Mouse (Mus musculus) G1E (cell line): ENCODE results near the gene Pdcd4. TPM values are rescaled to one million over a fixed set of nuclear protein-coding genes. Genes with fewer than 3 reads are reported as not detected.
A peak's percentile ranks its signal among the peaks of the same experiment; 100 is the strongest.

Experiments used
- ATAC-seq: 2 replicates; pipeline ENCODE4 v1.8.0; 2016; ENCODE audit warnings: mild to moderate bottlenecking; ENCODE audit not compliant: insufficient number of reproducible peaks, poor library complexity, low FRiP score, severe bottlenecking; ENCODE audit errors: extremely low read depth
- DNase-seq: peaks from one replicate; pipeline ENCODE4 v3.0.0; 2012; ENCODE audit warnings: low spot score
- H3K27me3 ChIP-seq: 2 replicates; pipeline ENCODE4 v1.6.1; 2012; ENCODE audit warnings: mild to moderate bottlenecking, low read length, inconsistent platforms; ENCODE audit not compliant: insufficient read depth
- H3K36me3 ChIP-seq: replicated peaks from 2 replicates; pipeline ENCODE3; 2012; ENCODE audit warnings: mild to moderate bottlenecking, inconsistent platforms
- H3K4me1 ChIP-seq: 2 replicates; pipeline ENCODE4 v1.6.1; 2012; ENCODE audit warnings: low read depth, low read length, inconsistent platforms, mixed read lengths; ENCODE audit not compliant: insufficient read depth
- H3K4me3 ChIP-seq: 2 replicates; pipeline ENCODE4 v1.5.1; 2012; ENCODE audit warnings: low read depth, mild to moderate bottlenecking, inconsistent platforms, low read length, moderate library complexity, mixed read lengths
- H3K9me3 ChIP-seq: replicated peaks from 2 replicates; pipeline ENCODE4 v1.6.1; 2012; ENCODE audit warnings: inconsistent platforms
- CTCF ChIP-seq: IDR thresholded peaks from 2 replicates; pipeline ENCODE4 v1.5.1; 2012; ENCODE audit warnings: low read depth, low read length, inconsistent platforms, mixed read lengths
- GATA1 ChIP-seq: IDR thresholded peaks from 2 replicates; pipeline ENCODE4 v1.6.1; 2012; ENCODE audit warnings: borderline replicate concordance, low read length, inconsistent platforms, mixed read lengths
- GATA2 ChIP-seq: IDR thresholded peaks from 2 replicates; pipeline ENCODE4 v1.6.1; 2012; ENCODE audit warnings: low read depth, low read length, inconsistent platforms, borderline replicate concordance
- POLR2AphosphoS5 ChIP-seq: IDR thresholded peaks from 2 replicates; pipeline ENCODE4 v1.6.1; 2012; ENCODE audit warnings: low read depth, low read length, inconsistent platforms; ENCODE audit not compliant: insufficient replicate concordance
- TAL1 ChIP-seq: conservative IDR thresholded peaks from 2 replicates; pipeline ENCODE4 v1.6.1; 2012; ENCODE audit warnings: low read depth, low read length, inconsistent platforms, mixed read lengths
- polyA plus RNA-seq: library from polyadenylated mRNA; stranded (reverse); fragments of >175 nt; gene quantifications from 2 replicates; pipeline ENCODE4 v1.2.3, GENCODE M21; 2012
- total RNA-seq, 2 experiments: library from RNA; stranded (forward) in 1 of 2; stranded (reverse) in 1 of 2; fragments of 200-1000 nt in 1 of 2; fragments of >200 nt in 1 of 2; fragmentation: Nextera tagmentation in 1 of 2; gene quantifications; 2 replicates each; pipeline ENCODE4 v1.2.3; 2014 to 2017

Gene Pdcd4
- total and polyA plus RNA-seq, 3 experiments = 93.3 to 270 (median 255) TPM

DNA sequence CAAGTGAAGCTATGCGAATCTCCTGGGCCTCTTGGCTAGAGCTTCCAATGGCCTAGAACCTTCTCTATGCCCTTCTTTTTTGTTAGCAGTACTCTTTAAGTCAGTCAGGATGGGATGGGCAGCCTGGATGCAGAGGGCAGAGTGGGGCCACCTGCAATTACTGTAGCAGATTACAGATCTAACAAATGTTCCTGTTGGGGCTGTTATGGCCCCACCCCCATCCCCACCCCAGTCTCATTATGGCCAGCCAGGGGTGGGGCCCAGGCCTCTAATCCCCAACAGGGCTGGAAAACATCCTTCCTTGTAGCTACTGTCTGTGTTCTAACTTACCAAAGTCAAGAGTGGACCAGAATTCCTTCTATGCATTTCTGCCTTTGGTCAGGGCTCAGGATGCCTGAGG, 23.2 kb upstream of the Pdcd4 start:
- H3K9me3 ChIP-seq = no peaks in the 10 kb centered on the region
- H3K36me3 ChIP-seq = no peaks in the 10 kb centered on the region
- no peak for DNase-seq
- no peak for ATAC-seq
- peaks cover 52% of the 10 kb centered on the region for H3K4me1 ChIP-seq
- H3K27me3 ChIP-seq = no peaks in the 10 kb centered on the region
- no peak for TF ChIP-seq TAL1
- TF ChIP-seq CTCF = no peak
- no peak for TF ChIP-seq GATA2
- no peak for TF ChIP-seq POLR2AphosphoS5
- no peak for TF ChIP-seq GATA1
- H3K4me3 ChIP-seq = no peak overlapping the region

- Histone ChIP-seq H3K4me1 (peaks cover 51% of the 10 kb centered on the region), H3K9me3 (no peaks in the 10 kb centered on the region), H3K4me3 (no peak overlapping the region; the same call in 1 of the 2 replicates), H3K27me3 (no peaks in the 10 kb centered on the region), H3K36me3 (no peaks in the 10 kb centered on the region)
- TF ChIP-seq GATA1 (no peak), TAL1 (no peak), CTCF (no peak), GATA2 (no peak), POLR2AphosphoS5 (no peak)
- ATAC-seq (peak; percentile 40; the same call in 1 of the 2 replicates), DNase-seq (no peak)
Measured at GRCm38 (mm10) chr19:53869427-53870385, 22.3 kb upstream of the Pdcd4 start.

- Histone ChIP-seq H3K4me3 (no peak overlapping the region), H3K9me3 (no peaks in the 10 kb centered on the region), H3K4me1 (peaks cover 51% of the 10 kb centered on the region), H3K36me3 (no peaks in the 10 kb centered on the region), H3K27me3 (no peaks in the 10 kb centered on the region)
- ATAC-seq = no peak
- TF ChIP-seq CTCF (no peak), TAL1 (no peak)
- DNase-seq = no peak
Measured at GRCm38 (mm10) chr19:53870568-53870967, 21.5 kb upstream of the Pdcd4 start.

- Histone ChIP-seq H3K9me3 (no peaks in the 10 kb centered on the region), H3K4me3 (no peak overlapping the region), H3K4me1 (peaks cover 51% of the 10 kb centered on the region), H3K36me3 (no peaks in the 10 kb centered on the region), H3K27me3 (no peaks in the 10 kb centered on the region)
- ATAC-seq = no peak
- TF ChIP-seq CTCF = no peak
- no peak for TF ChIP-seq POLR2AphosphoS5
- no peak for TF ChIP-seq GATA2
- no peak for TF ChIP-seq TAL1
- no peak for TF ChIP-seq GATA1
- DNase-seq = no peak
Measured at GRCm38 (mm10) chr19:53871502-53871901, 20.5 kb upstream of the Pdcd4 start.

DNA sequence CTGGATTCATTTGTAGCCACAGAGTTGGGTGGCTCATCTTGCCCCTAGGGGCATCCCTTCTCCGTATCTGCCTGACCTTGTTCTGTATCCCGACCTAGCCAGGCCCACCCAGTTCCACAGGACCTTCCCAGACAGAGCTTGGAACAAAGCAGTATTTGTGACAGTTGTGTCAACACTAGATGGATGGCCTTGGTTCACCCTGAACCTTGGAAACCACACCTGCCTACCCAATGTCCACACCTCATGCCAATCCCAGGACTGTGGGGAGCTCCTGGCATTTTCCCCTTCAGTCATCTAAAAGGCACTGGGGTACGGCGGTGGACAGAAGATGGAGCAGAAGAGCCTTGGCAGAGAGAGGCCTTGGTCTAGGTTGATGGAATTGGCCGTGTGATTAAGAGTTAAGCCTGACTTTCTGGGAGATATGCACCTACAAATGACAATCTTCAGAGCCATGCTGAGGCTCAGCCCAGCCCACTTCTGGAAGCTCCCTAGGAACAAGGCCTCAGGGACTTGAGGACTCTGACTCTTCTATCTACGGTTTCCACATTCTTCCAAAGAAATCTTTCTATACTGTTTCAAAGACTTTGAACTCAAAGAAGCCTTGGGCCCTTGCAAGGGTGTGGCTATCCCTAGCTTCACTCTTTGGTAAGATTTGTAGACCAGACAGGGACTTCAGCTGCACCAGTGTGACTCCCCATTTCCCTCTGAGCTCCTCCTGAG, 18.9 kb upstream of the Pdcd4 start:
- no peak for DNase-seq
- H3K27me3 ChIP-seq = no peaks in the 10 kb centered on the region
- H3K9me3 ChIP-seq = no peaks in the 10 kb centered on the region
- peaks cover 52% of the 10 kb centered on the region for H3K4me1 ChIP-seq
- no peak overlapping the region for H3K4me3 ChIP-seq
- H3K36me3 ChIP-seq = no peaks in the 10 kb centered on the region
- ATAC-seq = no peak
- TF ChIP-seq TAL1 (no peak), POLR2AphosphoS5 (no peak), GATA2 (no peak), GATA1 (no peak), CTCF (no peak)

DNA sequence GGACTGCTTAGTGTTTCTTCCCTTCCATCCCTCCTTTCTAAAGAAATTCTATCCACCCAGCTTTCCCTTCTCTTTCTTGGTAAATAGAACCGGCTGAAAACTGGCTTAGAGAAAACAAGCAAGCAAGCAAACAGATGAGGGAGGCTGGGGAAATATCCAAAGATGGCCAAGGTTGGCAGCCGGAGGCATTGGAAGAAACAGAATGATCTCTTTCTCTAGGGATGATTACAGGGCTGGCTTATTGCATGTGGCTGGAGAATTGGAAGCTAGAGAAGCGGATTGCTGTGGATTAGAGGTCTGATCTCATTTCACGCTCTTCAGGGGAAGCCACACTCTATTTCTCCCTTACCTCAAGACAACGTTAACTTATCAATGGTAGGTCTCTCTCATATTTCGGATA, 16.8 kb upstream of the Pdcd4 start:
- ATAC-seq (no peak), DNase-seq (no peak)
- H3K27me3 ChIP-seq = no peaks in the 10 kb centered on the region
- H3K9me3 ChIP-seq = no peaks in the 10 kb centered on the region
- no peak for TF ChIP-seq GATA2
- TF ChIP-seq GATA1 = no peak
- TF ChIP-seq CTCF = no peak
- TF ChIP-seq TAL1 = no peak
- TF ChIP-seq POLR2AphosphoS5 = no peak
- H3K36me3 ChIP-seq = no peaks in the 10 kb centered on the region
- peaks cover 36% of the 10 kb centered on the region for H3K4me1 ChIP-seq
- H3K4me3 ChIP-seq = no peak overlapping the region
